Mouse (Mus musculus): ENCODE results near the gene C1ql3.

GRCm38 (mm10) chr2:12978771-12979170 is 32.8 kb downstream of the C1ql3 start:
- no peak for TF ChIP-seq POLR2A (IDR thresholded peaks at IDR 0.05; ENCODE audit: low read depth, low read length)
- no peak for TF ChIP-seq CTCF (IDR thresholded peaks at IDR 0.05; ENCODE audit: extremely low read depth, insufficient read depth, insufficient read length, insufficient replicate concordance)

All from spleen, adult 2 months (tissue).